Mouse (Mus musculus): ENCODE measurements around the gene Kif1a. TPM values are rescaled to one million over a fixed set of nuclear protein-coding genes. Genes with fewer than 3 reads are reported as not detected.
"Not testable (repeated sequence)": the region's sequence is repeated elsewhere in the genome, so short reads cannot be mapped to it uniquely, and the experiment has no call there.

Kif1a gene
- total RNA-seq, 2 experiments from 2014 or later: 0.96 to 2.4 TPM

GRCm38 (mm10) chr1:92971879-92972795 lies 129.6 kb downstream of the Kif1a start:
- DNase-seq (ENCODE audit: low spot score): no peak

- not testable (repeated sequence) for DNase-seq (ENCODE audit: low spot score)
Observed at GRCm38 (mm10) chr1:92970791-92971190, 131.0 kb downstream of the Kif1a start.

Other genes starting within 250 kb of the Kif1a start
- gene Ankmy1, start 199.0 kb downstream of the Kif1a start, total RNA-seq (2021): under 1 TPM in 1 of 2 experiments, not detected in 1; 0.14 TPM
- 10 to 100 TPM; 23.1 to 24.5 TPM for gene Dusp28, start 195.0 kb downstream of the Kif1a start, total RNA-seq (2021)
- gene Rnpepl1, start 191.2 kb downstream of the Kif1a start, total RNA-seq (2021): 10 to 100 TPM; 60.5 to 67.5 TPM
- 1 to 10 TPM; 4.0 to 5.2 TPM for gene Capn10, start 167.6 kb downstream of the Kif1a start, total RNA-seq (2021)
- under 1 TPM; 0.07 to 0.11 TPM for gene Gpr35, start 151.1 kb downstream of the Kif1a start, total RNA-seq (2021)
- not detected for gene Aqp12, start 95.6 kb downstream of the Kif1a start, total RNA-seq (2021)
- gene Agxt, start 33.3 kb upstream of the Kif1a start, total RNA-seq (2021): not detected
- gene 2310007B03Rik, start 59.0 kb upstream of the Kif1a start, total RNA-seq (2021): not detected
- gene Crocc2, start 66.8 kb upstream of the Kif1a start, total RNA-seq (2021): not detected
- gene Sned1, start 133.9 kb upstream of the Kif1a start, total RNA-seq (2021): 1 to 10 TPM; 3.7 to 4.1 TPM
- gene Mterf4, start 204.0 kb upstream of the Kif1a start, total RNA-seq (2021): 10 to 100 TPM in 1 of 2 experiments, 1 to 10 TPM in 1; 9.3 to 10.0 TPM
- 10 to 100 TPM; 16.2 to 21.0 TPM for gene Ppp1r7, start 240.9 kb upstream of the Kif1a start, total RNA-seq (2021)
- under 1 TPM; 0.07 to 0.32 TPM for gene Pask, start 241.5 kb upstream of the Kif1a start, total RNA-seq (2021)